Mouse (Mus musculus) limb, embryonic 12.5 days (tissue): ENCODE results near the gene Atp1b2. TPM values are rescaled to one million over a fixed set of nuclear protein-coding genes. Genes with fewer than 3 reads are reported as not detected.

Source experiments
- ATAC-seq: fragments of 200-750 bp; cut with Nextera tagmentation; 2 replicates; pipeline ENCODE4 v1.8.0; 2017; ENCODE audit warnings: low read depth, moderate TSS enrichment; ENCODE audit not compliant: insufficient number of reproducible peaks, insufficient read depth, low FRiP score, low TSS enrichment
- H3K27ac ChIP-seq: fragments of 300-500 bp; sonication (generic); 2 replicates; pipeline ENCODE4 v1.5.1; 2016; ENCODE audit warnings: mild to moderate bottlenecking, moderate library complexity
- H3K27me3 ChIP-seq: fragments of 300-500 bp; sonication (generic); 2 replicates; pipeline ENCODE4 v1.6.1; 2016; ENCODE audit warnings: mild to moderate bottlenecking, moderate library complexity
- H3K36me3 ChIP-seq: fragments of 300-500 bp; sonication (generic); 2 replicates; pipeline ENCODE4 v1.6.1; 2016; ENCODE audit warnings: mild to moderate bottlenecking, moderate library complexity
- H3K4me1 ChIP-seq: fragments of 300-500 bp; sonication (generic); replicated peaks from 2 replicates; pipeline ENCODE4 v1.6.1; 2016
- H3K4me2 ChIP-seq: fragments of 300-500 bp; sonication (generic); 2 replicates; pipeline ENCODE4 v1.6.1; 2016; ENCODE audit warnings: mild to moderate bottlenecking, moderate library complexity
- H3K4me3 ChIP-seq: fragments of 300-500 bp; sonication (generic); replicated peaks from 2 replicates; pipeline ENCODE4 v1.5.1; 2016; ENCODE audit warnings: mild to moderate bottlenecking
- H3K9ac ChIP-seq: fragments of 300-500 bp; sonication (generic); replicated peaks from 2 replicates; pipeline ENCODE4 v1.6.1; 2016; ENCODE audit warnings: mild to moderate bottlenecking, moderate library complexity
- H3K9me3 ChIP-seq: fragments of 300-500 bp; sonication (generic); 2 replicates; pipeline ENCODE4 v1.6.1; 2016; ENCODE audit warnings: mild to moderate bottlenecking, moderate library complexity
- WGBS: fragments of 180-500 bp; shearing (Covaris S2); methylation state at CpG from one replicate; pipeline ENCODE4 v1.1.7; 2016; 5-methylcytosine and 5-hydroxymethylcytosine counted together
- polyA plus RNA-seq: library from polyadenylated mRNA; unstranded; fragments of >200 nt; fragmentation: Nextera tagmentation; extraction: Ambion mirVana; gene quantifications from 2 replicates; pipeline ENCODE4 v1.2.1, GENCODE M21; 2016

The Atp1b2 gene
- polyA plus RNA-seq, 1 experiment from 2014 or later: 3.0 TPM

DNA sequence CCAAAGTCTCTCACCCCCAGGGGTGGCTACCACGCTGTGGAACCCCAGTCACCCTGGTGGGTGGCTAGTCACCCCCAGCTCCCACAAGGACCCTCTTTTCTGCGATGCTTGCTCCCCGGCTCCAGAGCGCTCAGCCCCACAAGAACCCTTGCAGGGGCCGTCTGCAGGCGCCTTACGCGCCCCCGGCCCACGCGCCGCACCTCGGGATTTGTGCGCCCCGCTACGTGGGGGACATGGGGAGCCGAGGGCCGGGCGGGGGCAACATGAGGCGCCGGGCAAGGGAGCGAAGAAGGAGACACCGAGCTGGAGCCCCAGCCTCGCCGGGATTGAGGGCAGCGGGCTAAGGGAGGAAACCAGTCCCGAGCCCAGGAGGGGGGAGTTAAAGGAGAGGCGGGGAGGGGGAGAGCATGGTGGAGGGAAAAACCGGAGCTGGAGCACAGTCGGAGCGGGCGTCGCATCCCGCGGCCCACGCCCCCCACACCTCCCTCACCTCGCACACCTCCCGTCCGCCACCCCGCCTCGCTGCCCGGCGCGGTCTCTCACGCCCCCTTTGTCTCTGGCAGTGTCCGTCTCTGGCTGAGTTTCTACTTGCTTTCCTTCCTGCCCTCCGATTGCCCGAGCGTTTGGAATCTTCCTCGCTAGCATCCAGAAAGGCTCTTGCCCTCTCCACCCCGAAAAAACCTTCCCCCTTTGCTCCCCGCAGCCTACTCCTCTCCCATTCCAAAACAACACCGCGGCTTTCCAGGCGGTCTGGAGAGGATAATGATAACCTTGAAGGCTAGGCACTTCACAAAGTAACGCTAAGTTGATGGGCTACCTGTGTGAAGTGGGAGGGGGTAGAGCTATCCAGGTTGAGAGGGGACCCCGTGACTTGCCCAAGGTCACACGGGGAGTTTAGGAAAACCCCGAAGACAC lies 45.6 kb downstream of the Atp1b2 start, which contains the start of gene Efnb3:
Gene Efnb3 (minus strand): TSS at position 355 of the 915 bp plus-strand sequence.
- Histone ChIP-seq H3K4me1 (peaks cover 78% of the 10 kb centered on the region), H3K9me3 (no peaks in the 10 kb centered on the region), H3K4me2 (peak within 1 kb of the TSS; percentile 97), H3K36me3 (peaks cover 51% of the 10 kb centered on the region), H3K27me3 (no peaks in the 10 kb centered on the region), H3K9ac (peak within 1 kb of the TSS; percentile 91), H3K27ac (peak within 1 kb of the TSS; percentile 95), H3K4me3 (peak within 1 kb of the TSS; percentile 85)
- WGBS: under 1% methylated on average over 59 of the region's 59 CpGs
- ATAC-seq: peak; percentile 76

DNA sequence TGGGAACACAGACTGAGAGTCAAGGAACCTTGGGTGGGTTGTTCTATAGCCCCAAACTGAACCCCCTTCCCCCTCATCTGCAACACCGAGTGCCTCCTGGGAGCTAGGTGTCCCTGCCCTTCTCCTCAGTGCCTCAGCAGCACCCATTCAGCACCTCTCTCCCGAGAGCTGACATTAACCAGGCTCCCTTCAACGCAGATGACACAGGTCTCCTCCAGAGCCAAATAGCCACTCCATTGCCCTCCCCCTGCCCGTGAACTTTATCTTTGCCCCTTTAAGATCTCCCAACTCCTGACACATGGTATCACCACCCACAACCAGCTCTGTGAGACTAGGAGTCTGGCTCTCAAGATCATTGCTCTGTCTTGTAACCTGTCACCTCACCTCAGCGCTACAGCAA lies 46.6 kb downstream of the Atp1b2 start:
- Histone ChIP-seq H3K4me3 (peak overlapping the region; percentile 85), H3K9me3 (no peaks in the 10 kb centered on the region), H3K27me3 (no peaks in the 10 kb centered on the region), H3K4me1 (peaks cover 85% of the 10 kb centered on the region), H3K9ac (peak overlapping the region; percentile 91), H3K4me2 (peak overlapping the region; percentile 97), H3K27ac (peak overlapping the region; percentile 95), H3K36me3 (peaks cover 51% of the 10 kb centered on the region)
- WGBS: 1% methylated on average over 5 of the region's 5 CpGs
- no peak for ATAC-seq

DNA sequence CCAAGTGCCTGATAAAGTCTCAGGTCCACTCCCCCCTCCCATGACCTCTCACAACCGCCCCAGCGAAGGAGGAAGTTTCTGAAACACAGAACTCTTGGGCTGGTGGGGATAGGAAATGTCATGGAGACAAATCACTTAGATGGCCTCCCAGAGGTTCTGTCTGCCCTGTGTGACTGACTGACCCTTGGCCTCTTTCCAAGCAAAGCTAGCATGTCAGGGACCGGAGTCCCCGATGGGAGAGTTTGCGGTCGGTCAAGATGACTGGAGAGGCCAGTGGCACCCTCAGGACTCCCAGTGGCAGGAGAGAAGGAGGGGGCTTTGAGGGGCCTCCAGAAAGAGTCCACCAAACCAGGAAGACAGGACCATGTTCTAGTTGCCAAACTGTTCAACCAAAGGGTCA lies 47.0 kb downstream of the Atp1b2 start:
- no peaks in the 10 kb centered on the region for H3K27me3 ChIP-seq
- H3K27ac ChIP-seq: no peak overlapping the region
- 26% methylated on average over 6 of the region's 6 CpGs for WGBS
- H3K4me2 ChIP-seq: peak overlapping the region; percentile 97
- H3K9me3 ChIP-seq: no peaks in the 10 kb centered on the region
- H3K4me1 ChIP-seq: peaks cover 81% of the 10 kb centered on the region
- peak overlapping the region; percentile 85 for H3K4me3 ChIP-seq
- no peak for ATAC-seq
- H3K36me3 ChIP-seq: peaks cover 49% of the 10 kb centered on the region
- H3K9ac ChIP-seq: peak overlapping the region; percentile 91

DNA sequence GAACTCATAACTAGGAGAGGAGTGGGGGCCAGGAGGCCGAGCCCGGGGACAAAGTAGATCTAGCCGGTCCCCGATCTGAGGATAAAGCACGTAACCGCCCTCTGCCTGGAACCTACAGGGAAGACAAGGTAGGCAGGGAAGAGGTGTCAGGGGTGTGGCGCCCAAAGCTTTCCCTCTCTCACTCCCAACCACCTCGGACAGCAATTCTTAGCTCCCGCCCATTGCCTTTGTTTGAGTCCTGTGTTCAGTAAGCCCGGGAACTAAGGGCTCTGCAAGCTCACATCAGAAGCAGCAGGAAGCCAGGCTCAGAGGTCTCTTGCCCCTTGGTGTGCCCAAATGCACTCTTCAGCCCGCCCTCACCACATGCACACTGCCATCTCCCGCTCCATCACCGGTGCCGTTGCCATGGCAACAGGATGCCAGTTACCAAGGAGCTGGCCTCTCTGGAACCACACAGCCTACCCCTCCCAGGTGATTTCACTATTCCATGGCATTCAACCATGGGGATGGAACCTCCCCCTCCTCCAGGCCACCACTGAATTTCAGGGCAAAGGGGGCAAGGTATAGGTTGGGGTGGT lies 48.3 kb downstream of the Atp1b2 start:
- Histone ChIP-seq H3K4me1 (peaks cover 82% of the 10 kb centered on the region), H3K27me3 (no peaks in the 10 kb centered on the region), H3K9ac (peak overlapping the region; percentile 31; the same call in 1 of the 2 replicates), H3K27ac (no peak overlapping the region), H3K4me3 (peak overlapping the region; percentile 85), H3K4me2 (peak overlapping the region; percentile 97), H3K9me3 (no peaks in the 10 kb centered on the region), H3K36me3 (peaks cover 40% of the 10 kb centered on the region)
- 30% methylated on average over 14 of the region's 14 CpGs for WGBS
- ATAC-seq: no peak

DNA sequence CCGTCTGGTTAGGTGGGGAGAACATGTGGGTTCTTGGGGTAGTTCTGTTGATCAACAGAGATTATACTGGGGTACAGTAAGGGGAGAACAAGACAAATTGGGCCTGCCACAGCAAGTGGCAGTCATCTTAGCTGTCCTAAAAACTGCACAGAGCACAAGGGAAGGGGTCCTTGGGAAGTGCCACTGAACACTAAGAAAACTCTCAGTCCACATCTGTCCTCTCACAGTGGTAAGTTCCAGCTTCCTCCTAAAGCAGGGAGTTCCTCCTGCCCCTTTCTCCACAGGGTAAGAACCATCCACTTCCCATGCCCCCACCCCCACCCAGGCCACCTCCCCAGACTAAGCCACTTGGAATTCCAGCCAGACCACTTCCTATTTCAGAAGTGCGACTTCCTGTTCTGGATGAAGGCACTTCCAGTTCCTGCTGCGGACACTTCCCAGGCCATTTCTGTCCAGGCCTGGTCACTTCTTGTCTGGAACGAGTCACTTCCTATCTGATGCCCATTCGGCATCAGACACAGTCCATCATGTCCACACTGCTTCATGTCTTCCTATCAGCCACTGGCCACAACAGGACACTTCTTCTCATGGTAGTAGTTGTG lies 51.1 kb downstream of the Atp1b2 start:
- ATAC-seq: no peak
- WGBS: 78% methylated on average over 5 of the region's 5 CpGs
- peaks cover 59% of the 10 kb centered on the region for H3K4me1 ChIP-seq
- no peaks in the 10 kb centered on the region for H3K9me3 ChIP-seq
- H3K4me3 ChIP-seq: no peak overlapping the region
- no peaks in the 10 kb centered on the region for H3K27me3 ChIP-seq
- peaks cover 30% of the 10 kb centered on the region for H3K36me3 ChIP-seq
- H3K27ac ChIP-seq: no peak overlapping the region
- H3K9ac ChIP-seq: no peak overlapping the region
- H3K4me2 ChIP-seq: no peak overlapping the region

DNA sequence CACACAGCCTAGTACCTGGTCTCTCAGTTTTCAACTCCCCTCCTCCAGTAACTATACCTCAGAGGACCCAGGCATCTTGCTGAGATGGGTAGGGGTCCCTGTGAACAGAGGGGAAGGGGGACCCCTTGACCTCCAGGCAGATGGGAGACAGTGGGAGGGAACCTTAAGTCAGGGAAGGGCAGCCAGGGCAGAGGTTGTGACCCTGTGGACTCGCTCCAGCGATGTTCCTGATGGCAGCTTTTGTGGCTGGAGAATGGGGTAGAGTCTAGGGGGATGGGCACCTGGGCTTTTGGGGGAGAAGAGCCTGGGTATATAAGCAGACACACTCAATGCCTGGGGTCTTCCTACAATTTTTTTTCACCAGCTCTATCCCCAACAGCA lies 52.4 kb downstream of the Atp1b2 start:
- 0 out of 2 replicates have a peak overlapping the region, but pooled peaks have one; percentile 35 for H3K27ac ChIP-seq
- H3K27me3 ChIP-seq: peaks cover 8% of the 10 kb centered on the region
- peaks cover 30% of the 10 kb centered on the region for H3K36me3 ChIP-seq
- H3K4me1 ChIP-seq: peaks cover 53% of the 10 kb centered on the region
- WGBS: 16% methylated on average over 2 of the region's 2 CpGs
- no peak overlapping the region; the same call in 1 of the 2 replicates for H3K9ac ChIP-seq
- H3K4me3 ChIP-seq: no peak overlapping the region
- peak overlapping the region; percentile 18; the same call in 1 of the 2 replicates for H3K4me2 ChIP-seq
- ATAC-seq: no peak
- no peaks in the 10 kb centered on the region for H3K9me3 ChIP-seq

DNA sequence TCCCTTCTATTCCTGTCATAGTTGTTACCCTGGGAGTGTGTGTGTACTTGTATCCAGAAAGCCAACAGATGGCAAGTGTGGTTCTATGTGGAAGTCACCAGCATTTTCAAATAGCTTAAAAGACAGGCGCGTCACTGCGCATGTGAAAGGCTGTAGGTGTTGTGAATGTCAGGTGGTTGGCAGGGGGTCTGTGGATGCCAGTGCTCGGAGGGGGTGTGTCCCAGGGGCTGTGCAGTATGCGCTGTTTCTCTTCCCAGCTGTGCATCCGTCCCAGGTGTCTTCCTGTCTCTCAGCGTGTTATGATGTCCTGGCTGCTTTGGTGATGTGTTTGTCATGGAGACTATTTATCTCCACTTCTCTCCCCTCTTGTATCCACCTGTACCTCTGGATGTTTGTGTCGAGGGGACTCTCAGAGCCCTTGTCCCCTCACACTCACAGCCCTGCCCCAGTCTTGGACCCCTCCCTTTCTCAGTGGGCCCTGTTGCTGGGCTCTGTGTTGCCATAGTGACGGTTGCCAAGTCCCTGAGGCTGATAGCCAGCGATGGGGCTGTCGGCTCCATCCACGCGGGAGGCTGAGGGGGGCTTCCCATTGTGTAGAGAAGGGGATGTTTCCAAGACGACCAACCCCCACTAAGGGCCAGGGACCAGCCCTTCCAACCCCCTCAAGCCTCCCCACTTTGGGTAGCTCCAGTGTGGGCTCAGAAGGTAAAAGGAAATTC lies 53.0 kb downstream of the Atp1b2 start:
- H3K4me3 ChIP-seq: no peak overlapping the region
- H3K4me2 ChIP-seq: peak overlapping the region; percentile 18; the same call in 1 of the 2 replicates
- H3K36me3 ChIP-seq: peaks cover 30% of the 10 kb centered on the region
- 0 out of 2 replicates have a peak overlapping the region, but pooled peaks have one; percentile 35 for H3K27ac ChIP-seq
- H3K27me3 ChIP-seq: peaks cover 11% of the 10 kb centered on the region
- WGBS: 22% methylated on average over 14 of the region's 14 CpGs
- H3K9me3 ChIP-seq: no peaks in the 10 kb centered on the region
- no peak overlapping the region; the same call in 1 of the 2 replicates for H3K9ac ChIP-seq
- peaks cover 48% of the 10 kb centered on the region for H3K4me1 ChIP-seq
- no peak for ATAC-seq

DNA sequence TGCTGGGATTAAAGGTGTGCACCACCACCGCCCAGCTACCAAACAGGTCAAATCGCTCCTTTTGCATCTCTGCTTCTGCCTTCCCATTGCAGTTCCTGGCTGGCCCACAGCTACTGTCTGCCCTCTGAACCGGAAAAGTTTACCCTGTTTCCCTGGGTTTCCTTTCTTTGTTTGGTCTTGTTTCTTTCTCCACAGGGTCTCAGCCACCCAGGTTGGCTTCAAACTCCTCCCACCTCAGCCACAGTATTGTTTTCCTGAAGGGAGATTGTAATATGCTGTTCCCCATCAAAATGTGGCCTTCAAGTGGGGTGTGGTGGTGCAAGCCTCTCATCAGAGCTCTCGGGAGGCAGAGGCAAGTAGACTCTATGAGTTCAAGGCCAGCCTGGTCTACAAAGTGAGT lies 54.4 kb downstream of the Atp1b2 start:
- H3K9me3 ChIP-seq: no peaks in the 10 kb centered on the region
- 79% methylated on average over 4 of the region's 4 CpGs for WGBS
- no peak for ATAC-seq
- no peak overlapping the region for H3K4me2 ChIP-seq
- no peak overlapping the region for H3K9ac ChIP-seq
- peaks cover 45% of the 10 kb centered on the region for H3K4me1 ChIP-seq
- H3K27me3 ChIP-seq: peaks cover 11% of the 10 kb centered on the region
- H3K36me3 ChIP-seq: peaks cover 22% of the 10 kb centered on the region
- no peak overlapping the region for H3K27ac ChIP-seq
- no peak overlapping the region for H3K4me3 ChIP-seq
